Mouse (Mus musculus) megakaryocyte, embryonic 14.5 days (primary cell): ENCODE measurements at regions not wholly inside any gene's neighbourhood (a gene's known extent, or its start where the extent isn't known, plus 50 kb on each side); places are given as distances from the start of the nearest gene placed in this dataset.

ENCODE experiments used
- H3K27me3 ChIP-seq: replicated peaks from 2 replicates; pipeline ENCODE3; 2012; ENCODE audit warnings: inconsistent platforms
- H3K36me3 ChIP-seq: replicated peaks from 2 replicates; pipeline ENCODE3; 2012; ENCODE audit warnings: low read length, inconsistent platforms, mixed read lengths
- H3K4me1 ChIP-seq: 2 replicates; pipeline ENCODE4 v1.6.1; 2012; ENCODE audit warnings: inconsistent platforms
- H3K4me3 ChIP-seq: replicated peaks from 2 replicates; pipeline ENCODE3; 2012; ENCODE audit warnings: moderate library complexity, mild to moderate bottlenecking, inconsistent platforms
- H3K9me3 ChIP-seq: 2 replicates; pipeline ENCODE4 v1.6.1; 2012; ENCODE audit warnings: inconsistent platforms
- FLI1 ChIP-seq: IDR thresholded peaks from 2 replicates; pipeline ENCODE4 v1.6.1; 2012; ENCODE audit warnings: low read length, inconsistent platforms, mixed read lengths
- GATA1 ChIP-seq: IDR thresholded peaks from 3 replicates; pipeline ENCODE4 v1.6.1; 2012; ENCODE audit warnings: mixed read lengths, low read length, inconsistent platforms, borderline replicate concordance

DNA sequence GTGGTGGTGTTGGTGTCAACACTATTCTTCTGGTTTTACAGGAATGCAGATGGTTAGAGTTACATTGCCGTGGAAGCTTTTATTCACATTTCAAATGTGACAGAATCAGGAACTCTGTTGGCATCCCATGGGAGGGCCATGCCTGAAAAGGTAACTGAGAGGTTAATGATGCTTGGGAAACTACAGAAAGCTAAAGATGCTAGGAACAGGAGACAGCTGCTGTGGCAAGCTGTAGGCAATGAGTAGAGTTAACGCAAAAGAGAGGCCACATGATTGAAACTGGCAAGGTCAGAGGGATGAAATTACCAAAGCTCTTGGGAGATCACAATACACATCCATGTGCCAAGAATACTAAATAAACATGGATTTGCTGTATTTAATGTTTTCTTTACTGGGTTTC, 886.4 kb downstream of the Stpg2 start:
- Histone ChIP-seq H3K9me3 (peaks cover 6% of the 10 kb centered on the region; the same call in 1 of the 2 replicates), H3K36me3 (no peaks in the 10 kb centered on the region), H3K4me3 (no peak overlapping the region), H3K27me3 (no peaks in the 10 kb centered on the region), H3K4me1 (no peaks in the 10 kb centered on the region)
- TF ChIP-seq GATA1 (no peak), FLI1 (no peak)

DNA sequence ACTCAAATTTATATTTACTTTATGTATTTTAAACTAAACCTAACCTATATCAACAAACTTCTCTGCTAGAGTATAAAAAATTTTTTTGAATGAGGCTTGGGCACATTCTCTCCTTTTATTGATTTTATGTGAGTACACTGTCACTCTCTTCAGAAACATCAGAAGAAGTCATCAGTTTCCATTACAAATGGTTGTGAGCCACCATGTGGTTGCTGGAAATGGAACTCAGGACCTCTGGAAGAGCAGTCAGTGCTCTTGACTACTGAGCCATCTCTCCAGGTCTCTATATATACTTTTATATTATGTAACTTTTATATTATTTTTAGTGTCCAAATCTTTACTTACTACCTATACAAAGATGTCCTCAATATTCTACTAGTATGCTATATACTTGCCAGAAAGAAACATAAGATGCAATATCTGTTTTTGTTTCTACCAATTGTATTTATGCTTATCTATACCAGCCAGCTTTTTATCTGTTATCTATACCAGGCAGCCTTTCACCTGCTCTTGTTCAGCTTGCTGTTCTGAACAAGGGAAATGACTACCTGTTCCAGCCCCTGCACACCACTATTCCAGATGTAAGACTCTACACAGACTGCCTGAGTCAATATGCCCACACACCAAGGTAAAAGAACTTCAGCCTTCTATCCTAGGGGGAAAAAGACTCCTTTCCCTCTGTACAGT, 891.5 kb downstream of the Stpg2 start:
- Histone ChIP-seq H3K9me3 (peaks cover 6% of the 10 kb centered on the region; the same call in 1 of the 2 replicates), H3K4me1 (no peaks in the 10 kb centered on the region), H3K36me3 (no peaks in the 10 kb centered on the region), H3K27me3 (no peaks in the 10 kb centered on the region), H3K4me3 (no peak overlapping the region)
- TF ChIP-seq GATA1 (no peak), FLI1 (no peak)

DNA sequence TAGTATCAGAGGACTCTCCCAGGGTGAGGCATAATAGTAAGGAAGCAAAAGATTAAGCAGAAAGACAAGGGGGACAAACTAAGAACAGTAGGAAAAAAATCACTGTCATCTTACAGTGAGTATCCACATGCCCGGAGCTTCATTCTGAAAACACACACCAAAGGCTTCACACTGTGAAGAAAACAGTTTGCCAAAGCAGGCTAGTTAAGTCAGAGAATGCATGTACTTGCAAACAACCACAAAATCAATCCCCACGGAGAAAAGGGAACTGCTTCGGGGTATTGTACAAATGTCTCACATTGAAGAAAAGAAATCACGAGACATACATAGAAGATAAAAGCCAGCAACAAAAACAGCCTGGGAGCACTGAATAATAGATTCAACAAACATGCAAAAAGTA, 903.9 kb downstream of the Stpg2 start:
- Histone ChIP-seq H3K4me3 (no peak overlapping the region), H3K9me3 (no peaks in the 10 kb centered on the region), H3K27me3 (no peaks in the 10 kb centered on the region), H3K36me3 (no peaks in the 10 kb centered on the region), H3K4me1 (no peaks in the 10 kb centered on the region)
- no peak for TF ChIP-seq FLI1
- TF ChIP-seq GATA1, result no peak

DNA sequence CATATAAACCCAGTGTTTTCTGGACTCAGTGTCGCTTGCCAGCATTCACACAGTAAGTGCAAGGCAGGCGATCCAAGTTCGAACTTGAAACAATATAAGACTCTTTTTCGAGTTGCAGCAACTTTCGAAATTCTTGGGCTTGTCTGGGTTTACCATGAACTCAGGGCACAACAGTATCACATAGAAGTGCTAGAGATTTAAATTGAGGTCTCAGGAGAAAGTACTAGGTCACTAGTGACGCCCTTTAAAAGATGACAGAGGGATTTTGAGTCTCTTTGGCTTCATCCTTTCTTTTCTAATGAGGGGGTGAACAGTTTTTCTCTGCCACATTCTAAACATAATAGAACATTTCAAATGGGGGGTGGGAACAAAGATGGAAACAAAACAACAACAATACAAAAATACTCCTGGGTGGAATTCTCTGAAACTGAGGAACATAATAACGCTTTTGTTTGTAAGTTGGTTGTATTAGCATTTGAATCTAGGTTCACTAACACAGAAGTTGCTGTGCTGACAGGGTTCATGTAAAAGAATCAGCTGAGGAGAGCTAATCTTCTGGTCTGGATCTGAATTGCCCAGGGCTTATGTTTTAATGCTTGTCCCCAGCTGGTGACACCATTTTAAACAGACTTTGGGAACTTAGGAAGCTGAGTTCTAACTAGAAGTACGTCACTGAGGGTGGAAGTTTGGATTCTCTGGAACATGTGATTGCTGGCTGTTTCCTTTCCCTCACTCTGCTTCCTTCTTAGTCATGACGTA, 906.1 kb downstream of the Stpg2 start:
- Histone ChIP-seq H3K36me3 (no peaks in the 10 kb centered on the region), H3K9me3 (peaks cover 12% of the 10 kb centered on the region), H3K27me3 (no peaks in the 10 kb centered on the region), H3K4me1 (no peaks in the 10 kb centered on the region), H3K4me3 (no peak overlapping the region)
- no peak for TF ChIP-seq FLI1
- no peak for TF ChIP-seq GATA1

DNA sequence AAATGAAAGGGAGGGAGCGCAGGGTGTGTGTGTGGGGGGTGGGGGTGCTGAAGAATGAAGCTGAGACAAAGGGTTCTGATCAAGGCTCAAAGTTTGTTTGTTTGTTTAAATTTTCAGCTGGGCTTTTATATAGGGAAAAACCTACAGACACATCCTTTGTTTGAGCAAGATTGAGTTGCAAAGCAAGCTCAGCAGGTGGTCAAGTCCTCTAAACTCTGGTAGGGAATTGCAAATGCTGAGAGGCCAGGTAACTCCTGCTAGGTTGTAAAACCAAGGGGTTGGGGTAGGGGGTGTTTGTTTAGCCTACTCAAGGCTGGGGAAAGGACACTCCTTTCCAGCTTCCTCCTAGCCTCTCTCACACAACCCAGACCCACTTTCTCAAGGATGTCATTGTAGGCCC, 909.6 kb downstream of the Stpg2 start:
- TF ChIP-seq FLI1, result no peak
- no peak for TF ChIP-seq GATA1
- H3K4me1 ChIP-seq, result no peaks in the 10 kb centered on the region
- H3K4me3 ChIP-seq, result no peak overlapping the region
- H3K27me3 ChIP-seq, result no peaks in the 10 kb centered on the region
- H3K9me3 ChIP-seq, result peaks cover 25% of the 10 kb centered on the region
- H3K36me3 ChIP-seq, result no peaks in the 10 kb centered on the region

DNA sequence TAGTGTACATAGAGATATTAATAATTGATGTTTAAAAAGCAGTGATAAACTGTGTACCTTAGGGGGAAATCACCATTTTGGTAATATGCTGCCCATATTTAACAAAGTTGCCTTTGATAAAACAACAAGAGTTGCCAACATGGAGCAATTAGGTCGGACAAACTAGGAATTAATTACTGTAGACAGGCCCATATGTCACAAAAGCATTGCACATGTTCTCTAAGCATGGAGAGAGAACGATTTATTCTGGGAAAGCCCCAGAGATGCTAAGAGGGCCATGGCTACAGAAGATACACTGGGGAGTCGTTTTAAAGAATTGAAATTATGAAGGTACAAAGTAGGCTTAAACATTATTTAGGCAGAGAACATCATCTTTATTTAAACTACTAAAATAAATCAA, 921.8 kb downstream of the Stpg2 start:
- no peak overlapping the region for H3K4me3 ChIP-seq
- no peak for TF ChIP-seq FLI1
- no peak for TF ChIP-seq GATA1
- no peaks in the 10 kb centered on the region for H3K27me3 ChIP-seq
- H3K36me3 ChIP-seq, result no peaks in the 10 kb centered on the region
- no peaks in the 10 kb centered on the region for H3K9me3 ChIP-seq
- no peaks in the 10 kb centered on the region for H3K4me1 ChIP-seq

DNA sequence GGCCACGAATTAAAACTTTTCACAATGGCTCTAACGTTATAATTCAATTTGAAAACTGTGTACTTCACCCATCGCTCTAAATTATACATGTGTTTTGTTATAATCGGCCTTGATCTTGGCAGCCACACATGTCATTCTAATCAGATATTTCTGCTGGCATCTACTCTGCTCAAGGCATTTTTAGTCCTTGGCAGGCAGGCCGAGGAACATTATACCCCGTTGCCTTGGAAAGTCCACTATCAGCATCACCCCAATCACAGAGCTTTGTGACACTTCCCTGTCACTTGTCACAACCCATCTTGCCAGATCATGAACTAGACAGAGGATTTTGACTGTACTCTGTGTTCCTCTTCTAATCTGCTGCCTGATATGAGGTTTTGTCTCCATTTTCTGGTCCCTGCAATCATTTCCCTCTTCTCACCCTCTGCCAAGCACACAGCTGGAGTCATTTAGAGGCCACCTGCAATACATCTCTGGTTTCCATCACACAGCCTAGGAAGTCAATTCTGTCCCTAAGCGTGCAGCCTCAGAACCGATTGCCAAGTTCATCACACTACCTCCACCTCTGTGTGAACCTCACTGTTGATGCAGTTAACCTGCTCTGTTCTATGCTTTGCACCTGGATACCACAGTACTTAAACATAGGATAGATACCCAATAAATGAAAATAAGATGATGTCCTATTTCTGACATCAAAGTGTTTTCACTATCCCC, 923.7 kb downstream of the Stpg2 start:
- no peaks in the 10 kb centered on the region for H3K27me3 ChIP-seq
- TF ChIP-seq GATA1 (no peak), FLI1 (no peak)
- no peaks in the 10 kb centered on the region for H3K4me1 ChIP-seq
- no peak overlapping the region for H3K4me3 ChIP-seq
- no peaks in the 10 kb centered on the region for H3K36me3 ChIP-seq
- H3K9me3 ChIP-seq, result no peaks in the 10 kb centered on the region

DNA sequence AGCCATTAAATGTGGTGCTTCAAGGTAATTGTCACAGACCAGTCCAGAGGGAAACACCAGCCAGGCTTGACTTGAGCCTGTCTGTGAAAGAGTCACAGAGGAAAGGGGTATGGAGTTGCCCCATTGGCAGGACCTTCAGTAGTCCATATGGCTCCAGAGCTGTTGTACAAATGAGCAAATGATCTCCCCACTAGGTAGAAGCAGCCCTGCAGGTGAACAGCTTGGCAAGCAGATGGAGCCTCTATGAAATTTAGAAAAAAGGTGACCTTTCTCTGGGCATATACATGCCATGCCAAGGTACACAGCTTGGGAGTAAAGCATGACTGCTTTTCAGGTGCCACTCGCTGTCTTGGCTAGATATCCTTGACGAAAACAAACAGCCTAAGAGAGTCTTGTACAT, 938.4 kb downstream of the Stpg2 start:
- Histone ChIP-seq H3K36me3 (no peaks in the 10 kb centered on the region), H3K4me1 (no peaks in the 10 kb centered on the region), H3K27me3 (no peaks in the 10 kb centered on the region), H3K4me3 (no peak overlapping the region), H3K9me3 (peaks cover 5% of the 10 kb centered on the region; the same call in 1 of the 2 replicates)
- TF ChIP-seq FLI1 (no peak), GATA1 (no peak)

DNA sequence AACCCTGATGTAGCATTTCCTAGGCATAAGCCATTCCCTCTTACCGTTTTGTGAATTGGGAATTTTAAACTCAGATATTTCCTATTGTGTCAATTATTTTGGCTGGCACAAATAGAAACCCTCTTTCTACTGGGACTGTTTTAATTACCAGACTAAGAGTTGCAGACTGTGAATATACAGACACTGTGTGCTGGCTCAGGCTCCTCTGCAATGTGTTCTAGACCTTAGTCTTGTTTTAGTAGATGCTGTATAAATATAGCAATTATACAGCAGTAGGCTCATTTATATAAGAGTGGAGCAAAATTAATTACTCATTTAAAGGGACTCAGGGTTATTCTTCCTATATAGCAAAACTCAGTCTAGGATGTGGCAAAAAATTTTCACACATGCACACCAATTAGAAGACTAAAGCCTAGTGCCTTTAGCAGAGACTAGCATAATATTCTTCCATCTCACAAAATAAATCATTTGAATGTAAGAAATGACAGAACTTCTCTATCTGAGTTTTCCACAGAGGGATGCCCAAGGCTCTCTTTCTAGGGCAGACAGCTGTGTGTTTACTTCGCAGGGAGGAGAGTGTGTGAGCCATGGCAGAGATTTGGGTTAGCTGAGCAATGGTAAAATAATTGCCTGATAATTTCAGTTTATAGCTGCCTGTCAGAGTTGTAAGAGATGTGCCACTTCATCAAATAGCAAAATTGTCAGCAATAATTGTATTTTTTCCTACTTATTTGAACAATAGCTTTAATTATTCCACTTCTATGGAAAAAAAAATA, 941.9 kb downstream of the Stpg2 start:
- TF ChIP-seq FLI1, result no peak
- TF ChIP-seq GATA1, result no peak
- no peaks in the 10 kb centered on the region for H3K4me1 ChIP-seq

More for the DNA sequence above, 941.9 kb downstream of the Stpg2 start:
- peaks cover 5% of the 10 kb centered on the region; the same call in 1 of the 2 replicates for H3K9me3 ChIP-seq
- no peaks in the 10 kb centered on the region for H3K27me3 ChIP-seq
- no peaks in the 10 kb centered on the region for H3K36me3 ChIP-seq
- no peak overlapping the region for H3K4me3 ChIP-seq
